Comparison of ENCODE assay signal across 1 mouse cellular context in the genomic region with DNA sequence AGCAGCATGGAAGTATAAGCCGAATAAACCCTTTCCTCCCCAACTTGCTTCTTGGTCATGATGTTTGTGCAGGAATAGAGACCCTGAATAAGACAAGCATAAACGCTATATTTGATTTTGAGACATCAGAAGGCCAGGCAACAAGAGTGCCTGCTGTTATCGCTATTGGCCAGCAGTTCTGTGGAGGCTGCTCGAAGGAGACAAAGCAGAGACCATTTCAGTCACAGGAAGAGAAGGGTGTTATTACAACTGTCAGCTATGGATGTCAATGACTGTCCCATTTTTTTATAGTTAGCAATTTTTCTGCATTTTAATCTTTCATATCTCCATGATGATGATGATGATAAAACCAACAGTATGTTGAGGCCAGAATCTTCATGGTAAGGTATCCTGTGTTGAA.
TF ChIP-seq lines count a peak whose summit lies in the region.

No protein-coding gene starts in this region.

TF ChIP-seq in MEL, 35 proteins besides CTCF, POLR2A, EP300 and RAD21 (continued from another document):
- TF ChIP-seq TCF12 (IDR thresholded peaks at IDR 0.05; ENCODE audit: low read depth, low read length), result peak; percentile 88
